Mouse (Mus musculus): ENCODE measurements around the gene Hrh3. TPM values are rescaled to one million over a fixed set of nuclear protein-coding genes. Genes with fewer than 3 reads are reported as not detected.

Gene Hrh3
- 5.1 and 5.9 TPM in 2 replicates for polyA plus RNA-seq (2012; rRNA removed)

DNA sequence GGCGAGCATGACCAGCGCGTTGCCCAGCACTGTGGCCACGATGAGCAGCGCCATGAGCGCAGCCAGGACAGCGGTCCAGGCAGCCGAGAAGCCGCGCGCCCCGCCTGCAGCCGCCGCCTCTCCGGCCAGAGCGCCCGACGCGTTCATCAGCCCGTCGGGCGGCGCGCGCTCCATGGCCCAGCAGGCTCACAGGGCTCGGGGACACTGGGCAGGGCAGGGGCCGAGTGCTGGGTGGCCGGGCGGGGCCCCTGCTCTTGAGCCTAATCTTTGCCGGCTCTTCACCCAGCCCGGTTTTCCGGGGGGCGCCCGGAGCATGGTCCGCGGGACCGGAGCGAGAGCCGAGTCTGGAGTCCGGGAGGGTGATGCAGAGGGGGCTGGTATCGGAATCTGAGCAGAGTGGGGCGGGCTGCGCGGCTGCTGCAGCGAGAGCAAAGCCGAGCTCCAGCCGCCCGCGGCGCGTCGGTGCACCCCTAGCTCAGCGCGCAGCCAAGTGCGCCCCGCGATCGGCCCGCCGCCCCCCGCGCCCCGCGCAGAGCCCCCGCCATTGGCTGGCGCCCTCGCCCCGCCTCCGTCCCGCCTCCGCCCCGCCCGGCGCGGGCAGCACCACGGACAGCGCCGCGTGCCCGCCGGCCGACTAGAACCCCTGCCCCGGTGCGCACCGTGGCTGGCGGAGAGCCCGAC is at the start of gene Hrh3:
Hrh3 (minus strand) TSS at position 511 of the 681 bp plus-strand sequence.
- H3K4me3 ChIP-seq (ENCODE audit: control insufficient read depth, low read depth, low read length), result peak within 1 kb of the TSS; percentile 46
- no peaks in the 10 kb centered on the region for H3K27me3 ChIP-seq (ENCODE audit: control insufficient read depth, insufficient read depth, low read length)
- no peak within 1 kb of the TSS for H3K27ac ChIP-seq (ENCODE audit: control insufficient read depth, insufficient read depth, low read depth, low read length)
- peaks cover 19% of the 10 kb centered on the region for H3K4me1 ChIP-seq (ENCODE audit: control insufficient read depth, insufficient read depth, low read length)
- H3K36me3 ChIP-seq (ENCODE audit: control insufficient read depth, insufficient read depth, low read length), result no peaks in the 10 kb centered on the region
- no peak for TF ChIP-seq CTCF (IDR thresholded peaks at IDR 0.05; ENCODE audit: control insufficient read depth, insufficient read depth, insufficient replicate concordance, low read depth, low read length)
- no peak for TF ChIP-seq POLR2A (IDR thresholded peaks at IDR 0.05; ENCODE audit: control insufficient read depth, low read depth, low read length)

DNA sequence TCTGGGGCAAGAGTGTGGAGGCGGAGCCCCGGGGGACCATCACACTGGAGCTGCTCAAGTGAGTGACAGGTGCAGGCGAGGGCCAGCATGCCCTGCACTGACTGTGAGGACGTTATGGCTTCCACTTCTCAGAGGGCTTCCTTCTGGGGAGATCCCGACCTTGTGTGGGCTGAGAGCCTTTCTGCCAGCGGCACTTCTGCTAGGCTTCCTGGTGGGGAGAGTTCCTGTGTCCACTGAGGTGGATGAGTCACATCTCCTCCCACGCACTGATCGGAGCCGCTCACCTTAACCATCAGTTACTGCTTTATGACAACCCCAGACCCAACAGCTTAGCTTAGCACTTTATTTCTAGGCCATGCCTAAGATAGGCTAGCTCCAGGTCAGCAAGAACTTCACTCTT is 44.3 kb upstream of the Hrh3 start:
- H3K27me3 ChIP-seq (ENCODE audit: control insufficient read depth, insufficient read depth, low read length), result no peaks in the 10 kb centered on the region
- H3K36me3 ChIP-seq (ENCODE audit: control insufficient read depth, insufficient read depth, low read length), result peaks cover 5% of the 10 kb centered on the region
- no peak overlapping the region for H3K27ac ChIP-seq (ENCODE audit: control insufficient read depth, insufficient read depth, low read depth, low read length)
- H3K4me3 ChIP-seq (ENCODE audit: control insufficient read depth, low read depth, low read length), result no peak overlapping the region
- no peaks in the 10 kb centered on the region for H3K4me1 ChIP-seq (ENCODE audit: control insufficient read depth, insufficient read depth, low read length)
- TF ChIP-seq POLR2A (IDR thresholded peaks at IDR 0.05; ENCODE audit: control insufficient read depth, low read depth, low read length), result no peak
- no peak for TF ChIP-seq CTCF (IDR thresholded peaks at IDR 0.05; ENCODE audit: control insufficient read depth, insufficient read depth, insufficient replicate concordance, low read depth, low read length)

DNA sequence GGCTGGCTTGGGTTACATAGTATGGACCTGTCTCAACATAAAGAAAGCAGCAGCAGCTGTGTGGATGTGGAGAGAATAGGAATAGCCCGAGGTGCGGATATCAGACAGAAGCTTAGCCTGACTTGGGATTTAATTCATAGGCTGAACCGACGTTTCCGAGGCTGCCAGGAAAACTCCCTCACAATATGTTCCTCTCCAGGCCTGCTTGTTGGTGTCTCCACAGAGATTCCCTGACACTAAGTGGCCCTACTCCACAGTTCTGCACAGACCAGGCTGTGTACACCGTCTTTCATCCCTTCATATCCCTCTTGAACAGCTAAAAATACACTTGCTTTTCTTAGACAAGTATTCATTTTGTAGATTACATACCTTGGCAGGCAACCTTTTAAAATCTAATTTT is 43.1 kb upstream of the Hrh3 start:
- TF ChIP-seq POLR2A (IDR thresholded peaks at IDR 0.05; ENCODE audit: control insufficient read depth, low read depth, low read length), result no peak
- Histone ChIP-seq H3K27me3 (ENCODE audit: control insufficient read depth, insufficient read depth, low read length) (no peaks in the 10 kb centered on the region), H3K27ac (ENCODE audit: control insufficient read depth, insufficient read depth, low read depth, low read length) (no peak overlapping the region), H3K4me1 (ENCODE audit: control insufficient read depth, insufficient read depth, low read length) (no peaks in the 10 kb centered on the region), H3K4me3 (ENCODE audit: control insufficient read depth, low read depth, low read length) (no peak overlapping the region), H3K36me3 (ENCODE audit: control insufficient read depth, insufficient read depth, low read length) (peaks cover 5% of the 10 kb centered on the region)

DNA sequence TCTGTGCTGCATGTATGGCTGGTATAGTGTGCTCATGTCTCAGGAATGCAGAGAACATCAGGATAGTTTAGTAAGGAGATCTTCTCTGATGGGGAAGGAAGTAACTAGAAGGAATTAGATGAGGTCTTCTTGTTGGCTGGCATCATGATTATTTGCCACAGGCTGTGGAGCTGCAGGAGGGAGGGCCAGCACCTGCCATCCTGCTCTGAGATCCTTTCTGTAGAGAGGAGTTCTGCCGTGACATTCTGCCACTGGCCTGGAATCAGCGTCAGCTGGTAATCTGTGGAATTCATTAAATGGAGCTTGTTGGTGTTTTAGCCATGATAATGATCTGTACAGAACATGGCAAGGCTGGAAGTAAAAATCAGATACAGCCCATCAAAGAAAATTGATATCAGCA is 41.8 kb upstream of the Hrh3 start:
- Histone ChIP-seq H3K36me3 (ENCODE audit: control insufficient read depth, insufficient read depth, low read length) (peaks cover 5% of the 10 kb centered on the region), H3K27me3 (ENCODE audit: control insufficient read depth, insufficient read depth, low read length) (no peaks in the 10 kb centered on the region), H3K4me1 (ENCODE audit: control insufficient read depth, insufficient read depth, low read length) (no peaks in the 10 kb centered on the region), H3K27ac (ENCODE audit: control insufficient read depth, insufficient read depth, low read depth, low read length) (no peak overlapping the region), H3K4me3 (ENCODE audit: control insufficient read depth, low read depth, low read length) (peak overlapping the region; percentile 17; the same call in 1 of the 2 replicates)
- TF ChIP-seq CTCF (IDR thresholded peaks at IDR 0.05; ENCODE audit: control insufficient read depth, insufficient read depth, insufficient replicate concordance, low read depth, low read length), result no peak
- no peak for TF ChIP-seq POLR2A (IDR thresholded peaks at IDR 0.05; ENCODE audit: control insufficient read depth, low read depth, low read length)

DNA sequence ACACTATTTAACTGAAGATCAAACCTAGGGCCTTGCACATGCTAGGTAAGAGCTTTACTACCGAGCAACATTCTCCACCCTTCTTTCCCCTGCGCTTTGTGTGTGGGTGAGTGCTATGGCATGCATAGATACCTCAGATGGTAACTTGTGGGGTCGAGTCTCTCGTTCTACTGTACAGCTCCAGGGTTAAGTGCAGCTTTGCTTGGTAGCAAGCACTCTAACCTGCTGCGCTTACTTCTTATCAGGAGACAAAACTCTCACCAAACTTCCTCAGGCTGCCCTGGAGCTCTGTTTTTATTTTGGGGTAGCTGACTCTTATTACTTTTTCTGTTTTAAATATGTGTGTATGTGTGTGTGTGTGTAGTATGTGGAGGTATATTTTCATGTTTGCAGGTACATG is 31.1 kb upstream of the Hrh3 start:
- Histone ChIP-seq H3K27me3 (ENCODE audit: control insufficient read depth, insufficient read depth, low read length) (no peaks in the 10 kb centered on the region), H3K27ac (ENCODE audit: control insufficient read depth, insufficient read depth, low read depth, low read length) (no peak overlapping the region), H3K36me3 (ENCODE audit: control insufficient read depth, insufficient read depth, low read length) (peaks cover 2% of the 10 kb centered on the region; the same call in 1 of the 2 replicates), H3K4me1 (ENCODE audit: control insufficient read depth, insufficient read depth, low read length) (no peaks in the 10 kb centered on the region), H3K4me3 (ENCODE audit: control insufficient read depth, low read depth, low read length) (no peak overlapping the region)
- TF ChIP-seq POLR2A (IDR thresholded peaks at IDR 0.05; ENCODE audit: control insufficient read depth, low read depth, low read length) (no peak), CTCF (IDR thresholded peaks at IDR 0.05; ENCODE audit: control insufficient read depth, insufficient read depth, insufficient replicate concordance, low read depth, low read length) (no peak)

DNA sequence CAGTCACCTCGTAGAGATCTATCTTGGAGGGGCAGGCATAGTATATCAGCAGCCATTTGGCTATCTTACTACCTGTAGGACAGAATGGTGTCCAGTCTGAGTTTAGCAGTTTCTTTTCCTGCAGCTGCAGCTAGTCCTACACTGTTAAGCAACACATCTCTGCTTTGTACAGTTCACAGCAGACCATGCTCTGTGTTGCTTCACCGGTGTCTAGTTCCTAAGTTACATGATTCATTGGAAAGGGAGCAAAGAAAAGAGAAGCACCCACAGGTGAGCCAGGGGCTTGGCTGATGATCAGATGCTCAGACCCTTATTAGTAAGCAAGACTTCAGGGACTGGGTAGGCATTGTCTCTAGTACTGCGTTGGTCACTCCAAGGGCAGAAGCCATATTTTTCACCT is 29.6 kb upstream of the Hrh3 start:
- Histone ChIP-seq H3K4me3 (ENCODE audit: control insufficient read depth, low read depth, low read length) (no peak overlapping the region), H3K36me3 (ENCODE audit: control insufficient read depth, insufficient read depth, low read length) (peaks cover 2% of the 10 kb centered on the region; the same call in 1 of the 2 replicates), H3K27ac (ENCODE audit: control insufficient read depth, insufficient read depth, low read depth, low read length) (no peak overlapping the region), H3K4me1 (ENCODE audit: control insufficient read depth, insufficient read depth, low read length) (no peaks in the 10 kb centered on the region), H3K27me3 (ENCODE audit: control insufficient read depth, insufficient read depth, low read length) (no peaks in the 10 kb centered on the region)
- TF ChIP-seq POLR2A (IDR thresholded peaks at IDR 0.05; ENCODE audit: control insufficient read depth, low read depth, low read length), result no peak
- no peak for TF ChIP-seq CTCF (IDR thresholded peaks at IDR 0.05; ENCODE audit: control insufficient read depth, insufficient read depth, insufficient replicate concordance, low read depth, low read length)

DNA sequence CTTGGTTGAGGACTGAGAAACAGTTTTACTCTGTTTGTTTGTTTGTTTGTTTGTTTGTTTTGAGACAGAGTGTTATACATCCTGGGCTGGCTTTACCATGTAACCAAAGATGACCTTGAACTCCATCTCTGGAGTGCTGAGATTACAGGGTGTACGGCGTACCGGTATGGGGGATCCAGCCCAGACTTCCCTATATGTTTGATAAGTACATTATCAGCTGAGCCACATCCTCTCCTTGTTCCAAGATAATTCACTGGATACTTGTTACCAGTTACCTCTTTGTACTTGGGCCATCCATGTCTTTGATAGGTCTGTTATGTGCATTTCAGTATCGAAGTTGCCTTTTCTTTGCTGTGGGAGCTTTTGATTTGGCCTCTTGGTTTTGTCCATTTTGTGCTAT is 28.9 kb upstream of the Hrh3 start:
- no peaks in the 10 kb centered on the region for H3K4me1 ChIP-seq (ENCODE audit: control insufficient read depth, insufficient read depth, low read length)
- no peaks in the 10 kb centered on the region for H3K36me3 ChIP-seq (ENCODE audit: control insufficient read depth, insufficient read depth, low read length)
- H3K4me3 ChIP-seq (ENCODE audit: control insufficient read depth, low read depth, low read length), result no peak overlapping the region
- TF ChIP-seq CTCF (IDR thresholded peaks at IDR 0.05; ENCODE audit: control insufficient read depth, insufficient read depth, insufficient replicate concordance, low read depth, low read length) (no peak), POLR2A (IDR thresholded peaks at IDR 0.05; ENCODE audit: control insufficient read depth, low read depth, low read length) (no peak)
- no peaks in the 10 kb centered on the region for H3K27me3 ChIP-seq (ENCODE audit: control insufficient read depth, insufficient read depth, low read length)
- no peak overlapping the region for H3K27ac ChIP-seq (ENCODE audit: control insufficient read depth, insufficient read depth, low read depth, low read length)

All from testis, adult 2 months (tissue).